Mouse (Mus musculus): ENCODE data around the gene March1. TPM values are rescaled to one million over a fixed set of nuclear protein-coding genes. Genes with fewer than 3 reads are reported as not detected.
A peak's percentile ranks its signal among the peaks of the same experiment; 100 is the strongest.

The March1 gene
- total and polyA plus RNA-seq, 2 experiments, result 0.44 to 4.4 TPM

DNA sequence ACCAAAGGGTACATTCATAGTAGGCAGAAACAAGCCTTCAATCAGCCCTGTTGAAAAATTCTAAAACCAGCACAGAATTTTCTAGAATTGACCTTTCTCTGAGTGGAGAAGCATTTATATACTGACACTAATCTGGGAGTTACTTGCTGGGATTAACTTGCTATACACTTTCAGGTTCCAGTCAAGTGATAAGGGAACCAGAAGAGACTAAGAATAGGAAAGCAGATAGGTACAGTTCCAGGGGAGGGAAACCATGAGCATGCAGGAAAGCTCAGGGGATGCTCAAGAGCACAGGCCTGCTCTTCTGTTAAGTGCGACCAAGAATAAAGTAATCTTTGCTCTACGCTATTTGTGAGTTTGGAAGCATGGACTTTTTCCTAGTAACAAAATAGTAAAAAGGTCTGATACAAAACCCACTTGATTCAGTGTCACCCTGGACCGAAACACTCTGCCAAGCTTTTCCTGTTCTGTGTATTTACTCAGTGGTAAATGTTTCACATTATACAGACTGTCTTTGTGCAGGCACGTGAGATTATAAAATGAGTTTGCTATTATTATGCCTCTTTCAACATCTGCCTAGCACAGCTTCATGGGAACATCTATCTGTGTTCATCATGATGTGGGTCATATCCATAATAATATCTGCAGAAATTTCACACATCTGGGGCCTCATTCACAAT is 766.1 kb downstream of the March1 start:
- no peak for TF ChIP-seq CTCF (IDR thresholded peaks at IDR 0.05; ENCODE audit: low read depth, low read length)
- TF ChIP-seq POLR2A (IDR thresholded peaks at IDR 0.05; ENCODE audit: extremely low read depth, insufficient read depth, low read length), result no peak
- no peaks in the 10 kb centered on the region for H3K79me2 ChIP-seq (ENCODE audit: control insufficient read depth, insufficient read depth, low read length)
- no peaks in the 10 kb centered on the region for H3K4me1 ChIP-seq (ENCODE audit: control insufficient read depth, insufficient read depth, low read length)
- H3K9ac ChIP-seq (ENCODE audit: low read depth, low read length), result no peak overlapping the region
- no peaks in the 10 kb centered on the region for H3K36me3 ChIP-seq (ENCODE audit: control insufficient read depth, insufficient read depth, low read length)
- WGBS, result 24% methylated on average over 4 of the region's 4 CpGs
- no peak overlapping the region for H3K27ac ChIP-seq (replicated peaks; ENCODE audit: insufficient read depth, low read depth, low read length)
- DNase-seq (ENCODE audit: extremely low read depth, low read depth, low spot score), result no peak
- no peaks in the 10 kb centered on the region for H3K27me3 ChIP-seq (ENCODE audit: control insufficient read depth, insufficient read depth, low read length)
- no peak overlapping the region for H3K4me3 ChIP-seq (ENCODE audit: insufficient read depth, low read depth, low read length)

- H3K27me3 ChIP-seq (ENCODE audit: control insufficient read depth, insufficient read depth, low read length), result no peaks in the 10 kb centered on the region
- H3K4me3 ChIP-seq (ENCODE audit: insufficient read depth, low read depth, low read length), result no peak overlapping the region; the same call in 1 of the 2 replicates
- H3K9ac ChIP-seq (ENCODE audit: low read depth, low read length), result no peak overlapping the region
- no peaks in the 10 kb centered on the region for H3K4me1 ChIP-seq (ENCODE audit: control insufficient read depth, insufficient read depth, low read length)
- H3K27ac ChIP-seq (replicated peaks; ENCODE audit: insufficient read depth, low read depth, low read length), result no peak overlapping the region
- TF ChIP-seq CTCF (IDR thresholded peaks at IDR 0.05; ENCODE audit: low read depth, low read length) (no peak), POLR2A (IDR thresholded peaks at IDR 0.05; ENCODE audit: extremely low read depth, insufficient read depth, low read length) (no peak)
- peak; percentile 38 for DNase-seq (ENCODE audit: extremely low read depth, low read depth, low spot score)
- H3K36me3 ChIP-seq (ENCODE audit: control insufficient read depth, insufficient read depth, low read length), result no peaks in the 10 kb centered on the region
- H3K79me2 ChIP-seq (ENCODE audit: control insufficient read depth, insufficient read depth, low read length), result no peaks in the 10 kb centered on the region
Measured at GRCm38 (mm10) chr8:66386008-66386407, 768.3 kb downstream of the March1 start.

DNA sequence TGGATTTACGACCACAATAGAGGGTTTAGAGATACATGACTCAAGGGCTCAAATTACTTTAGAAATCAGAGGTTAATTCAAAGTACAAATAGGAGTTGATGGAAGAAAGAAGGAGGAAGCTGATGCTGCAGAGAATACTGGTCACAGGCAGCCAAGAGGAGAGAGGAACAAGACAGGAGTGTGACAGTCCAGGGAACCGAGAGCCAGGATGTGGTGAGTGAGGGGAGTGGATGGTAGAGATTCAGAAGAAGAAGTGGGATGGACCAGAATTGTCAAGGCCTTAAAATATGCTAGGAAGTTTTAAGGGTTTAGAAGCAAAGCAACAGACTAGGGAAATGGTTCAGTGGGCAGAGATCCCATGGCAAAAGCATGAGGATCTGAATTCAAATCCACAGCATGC is 771.0 kb downstream of the March1 start:
- H3K4me3 ChIP-seq (ENCODE audit: insufficient read depth, low read depth, low read length), result no peak overlapping the region
- DNase-seq (ENCODE audit: extremely low read depth, low read depth, low spot score), result peak; percentile 18
- no peaks in the 10 kb centered on the region for H3K4me1 ChIP-seq (ENCODE audit: control insufficient read depth, insufficient read depth, low read length)
- no peaks in the 10 kb centered on the region for H3K79me2 ChIP-seq (ENCODE audit: control insufficient read depth, insufficient read depth, low read length)
- WGBS, result 78% methylated on average over 2 of the region's 2 CpGs
- no peak overlapping the region for H3K9ac ChIP-seq (ENCODE audit: low read depth, low read length)
- H3K27me3 ChIP-seq (ENCODE audit: control insufficient read depth, insufficient read depth, low read length), result no peaks in the 10 kb centered on the region
- H3K36me3 ChIP-seq (ENCODE audit: control insufficient read depth, insufficient read depth, low read length), result no peaks in the 10 kb centered on the region
- TF ChIP-seq POLR2A (IDR thresholded peaks at IDR 0.05; ENCODE audit: extremely low read depth, insufficient read depth, low read length) (no peak), CTCF (IDR thresholded peaks at IDR 0.05; ENCODE audit: low read depth, low read length) (no peak)
- no peak overlapping the region for H3K27ac ChIP-seq (replicated peaks; ENCODE audit: insufficient read depth, low read depth, low read length)

DNA sequence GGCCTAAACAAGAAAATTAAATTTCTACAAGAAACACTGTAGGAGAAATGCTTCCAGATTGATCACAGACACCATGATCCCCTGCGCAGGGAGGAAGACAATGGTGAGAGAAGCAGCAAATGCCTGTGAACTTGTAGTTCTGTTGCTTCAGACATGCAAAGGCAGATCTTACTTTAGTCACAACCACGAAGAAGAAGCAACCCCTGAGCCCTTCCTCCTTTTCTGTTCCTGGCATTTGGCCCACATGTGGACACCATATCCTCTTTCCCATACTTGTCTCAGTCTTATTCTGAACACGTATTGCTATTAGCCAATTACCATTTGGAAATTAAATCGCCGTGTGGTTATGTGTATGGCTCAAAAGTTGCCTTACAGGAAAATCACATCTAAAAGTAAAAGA is 773.9 kb downstream of the March1 start:
- 83% methylated on average over 5 of the region's 5 CpGs for whole genome bisulfite sequencing

DNA sequence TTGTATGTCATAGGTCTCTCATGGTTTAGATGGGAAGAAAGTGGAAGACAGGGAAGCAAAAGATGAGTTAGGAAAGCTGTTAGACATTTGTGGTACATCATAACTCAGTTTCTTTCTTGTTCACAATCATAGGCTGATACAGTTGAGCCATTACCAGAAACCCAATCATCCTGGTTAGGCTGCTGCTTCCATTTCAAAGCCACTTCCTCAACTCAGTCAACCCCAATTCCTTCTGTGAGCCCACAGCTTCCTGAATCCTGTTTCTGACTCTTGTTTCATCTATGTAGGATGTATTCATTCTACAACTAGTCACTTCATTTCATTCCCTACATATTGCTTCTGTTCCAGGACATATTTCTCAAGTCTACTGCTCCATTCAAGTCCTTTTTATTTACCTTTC is 775.2 kb downstream of the March1 start:
- TF ChIP-seq POLR2A (IDR thresholded peaks at IDR 0.05; ENCODE audit: extremely low read depth, insufficient read depth, low read length) (no peak), CTCF (IDR thresholded peaks at IDR 0.05; ENCODE audit: low read depth, low read length) (no peak)
- Histone ChIP-seq H3K4me3 (ENCODE audit: insufficient read depth, low read depth, low read length) (no peak overlapping the region), H3K36me3 (ENCODE audit: control insufficient read depth, insufficient read depth, low read length) (no peaks in the 10 kb centered on the region), H3K4me1 (ENCODE audit: control insufficient read depth, insufficient read depth, low read length) (no peaks in the 10 kb centered on the region), H3K79me2 (ENCODE audit: control insufficient read depth, insufficient read depth, low read length) (no peaks in the 10 kb centered on the region), H3K27me3 (ENCODE audit: control insufficient read depth, insufficient read depth, low read length) (no peaks in the 10 kb centered on the region), H3K27ac (replicated peaks; ENCODE audit: insufficient read depth, low read depth, low read length) (no peak overlapping the region), H3K9ac (ENCODE audit: low read depth, low read length) (no peak overlapping the region)
- DNase-seq (ENCODE audit: extremely low read depth, low read depth, low spot score), result peak; percentile 10

More for the DNA sequence above, 773.9 kb downstream of the March1 start:
- H3K27me3 ChIP-seq (ENCODE audit: control insufficient read depth, insufficient read depth, low read length), result no peaks in the 10 kb centered on the region
- TF ChIP-seq POLR2A (IDR thresholded peaks at IDR 0.05; ENCODE audit: extremely low read depth, insufficient read depth, low read length) (no peak), CTCF (IDR thresholded peaks at IDR 0.05; ENCODE audit: low read depth, low read length) (no peak)
- H3K79me2 ChIP-seq (ENCODE audit: control insufficient read depth, insufficient read depth, low read length), result no peaks in the 10 kb centered on the region
- no peak overlapping the region for H3K27ac ChIP-seq (replicated peaks; ENCODE audit: insufficient read depth, low read depth, low read length)
- H3K36me3 ChIP-seq (ENCODE audit: control insufficient read depth, insufficient read depth, low read length), result no peaks in the 10 kb centered on the region
- no peak overlapping the region for H3K4me3 ChIP-seq (ENCODE audit: insufficient read depth, low read depth, low read length)
- H3K4me1 ChIP-seq (ENCODE audit: control insufficient read depth, insufficient read depth, low read length), result no peaks in the 10 kb centered on the region
- no peak overlapping the region for H3K9ac ChIP-seq (ENCODE audit: low read depth, low read length)
- peak; percentile 31 for DNase-seq (ENCODE audit: extremely low read depth, low read depth, low spot score)

GRCm38 (mm10) chr8:66394148-66394547 is 776.4 kb downstream of the March1 start:
- 61% methylated on average over 3 of the region's 3 CpGs for WGBS

More at GRCm38 (mm10) chr8:66394148-66394547, 776.4 kb downstream of the March1 start:
- Histone ChIP-seq H3K27ac (replicated peaks; ENCODE audit: insufficient read depth, low read depth, low read length) (no peak overlapping the region), H3K4me3 (ENCODE audit: insufficient read depth, low read depth, low read length) (no peak overlapping the region), H3K9ac (ENCODE audit: low read depth, low read length) (no peak overlapping the region), H3K36me3 (ENCODE audit: control insufficient read depth, insufficient read depth, low read length) (no peaks in the 10 kb centered on the region), H3K4me1 (ENCODE audit: control insufficient read depth, insufficient read depth, low read length) (no peaks in the 10 kb centered on the region), H3K79me2 (ENCODE audit: control insufficient read depth, insufficient read depth, low read length) (no peaks in the 10 kb centered on the region), H3K27me3 (ENCODE audit: control insufficient read depth, insufficient read depth, low read length) (no peaks in the 10 kb centered on the region)
- DNase-seq (ENCODE audit: extremely low read depth, low read depth, low spot score), result peak; percentile 25
- TF ChIP-seq POLR2A (IDR thresholded peaks at IDR 0.05; ENCODE audit: extremely low read depth, insufficient read depth, low read length) (no peak), CTCF (IDR thresholded peaks at IDR 0.05; ENCODE audit: low read depth, low read length) (no peak)

Data from liver, adult 2 months (tissue).